Mouse (Mus musculus) liver, postnatal 0 days (tissue): ENCODE results near the gene Tprgl. TPM values are rescaled to one million over a fixed set of nuclear protein-coding genes. Genes with fewer than 3 reads are reported as not detected.

Source experiments
- ATAC-seq: fragments of 200-750 bp; cut with Nextera tagmentation; 2 replicates; pipeline ENCODE4 v1.8.0; 2017; ENCODE audit warnings: mild to moderate bottlenecking, moderate library complexity
- DNase-seq: peaks from one replicate; pipeline ENCODE4 v3.0.0-alpha.2; 2016
- H3K27ac ChIP-seq: fragments of 300-500 bp; sonication (generic); 2 replicates; pipeline ENCODE4 v1.5.1; 2014; ENCODE audit warnings: antibody characterized with exemption, moderate library complexity, mild to moderate bottlenecking, low read depth
- H3K27me3 ChIP-seq: fragments of 300-500 bp; sonication (generic); 2 replicates; pipeline ENCODE4 v1.6.1; 2014; ENCODE audit warnings: low read length, control low read depth, mixed read lengths; ENCODE audit not compliant: insufficient read depth
- H3K36me3 ChIP-seq: fragments of 300-500 bp; sonication (generic); replicated peaks from 2 replicates; pipeline ENCODE4 v1.6.1; 2014; ENCODE audit warnings: mild to moderate bottlenecking, control low read depth, low read length, moderate library complexity, mixed read lengths; ENCODE audit not compliant: insufficient read depth
- H3K4me1 ChIP-seq: fragments of 300-500 bp; sonication (generic); 2 replicates; pipeline ENCODE4 v1.6.1; 2014; ENCODE audit warnings: antibody characterized with exemption, mild to moderate bottlenecking, control low read depth; ENCODE audit not compliant: insufficient read depth
- H3K4me2 ChIP-seq: fragments of 300-500 bp; sonication (generic); 2 replicates; pipeline ENCODE4 v1.6.1; 2014; ENCODE audit warnings: low read depth, mild to moderate bottlenecking, low read length, moderate library complexity, mixed read lengths
- H3K4me3 ChIP-seq: fragments of 300-500 bp; sonication (generic); 2 replicates; pipeline ENCODE4 v1.5.1; 2014; ENCODE audit warnings: low read depth, low read length
- H3K9ac ChIP-seq: fragments of 300-500 bp; sonication (generic); replicated peaks from 2 replicates; pipeline ENCODE4 v1.6.1; 2014; ENCODE audit warnings: mild to moderate bottlenecking, moderate library complexity
- H3K9me3 ChIP-seq: fragments of 300-500 bp; sonication (generic); 2 replicates; pipeline ENCODE4 v1.6.1; 2016; ENCODE audit warnings: mild to moderate bottlenecking, control low read depth, low read length, mixed read lengths
- CTCF ChIP-seq: sonication (generic); IDR thresholded peaks from 2 replicates; pipeline ENCODE4 v1.5.1; 2016; ENCODE audit warnings: antibody characterized with exemption, low read depth
- EP300 ChIP-seq: IDR thresholded peaks from 2 replicates; pipeline ENCODE4 v1.6.1; 2016; ENCODE audit warnings: antibody characterized with exemption, low read depth, mild to moderate bottlenecking
- WGBS: fragments of 180-500 bp; shearing (Covaris S2); extraction: QIAGEN DNeasy Blood & Tissue Kit; methylation state at CpG from one replicate; pipeline ENCODE4 v1.1.7; 2014; ENCODE audit not compliant: insufficient replicate concordance; 5-methylcytosine and 5-hydroxymethylcytosine counted together
- polyA plus RNA-seq: library from polyadenylated mRNA; unstranded; fragments of >200 nt; fragmentation: Nextera tagmentation; extraction: Ambion mirVana; gene quantifications from 2 replicates; pipeline ENCODE4 v1.2.1, GENCODE M21; 2015

The Tprgl gene
- polyA plus RNA-seq, 1 experiment from 2014 or later = 74.4 TPM

- ATAC-seq = no peak
- no peak overlapping the region for H3K27ac ChIP-seq
- 78% methylated on average over 5 of the region's 5 CpGs for WGBS
- no peak overlapping the region for H3K4me3 ChIP-seq
- H3K27me3 ChIP-seq = no peaks in the 10 kb centered on the region
- no peak overlapping the region for H3K9ac ChIP-seq
- H3K4me2 ChIP-seq = no peak overlapping the region
- TF ChIP-seq EP300 (no peak), CTCF (no peak)
- no peak for DNase-seq
- H3K9me3 ChIP-seq = no peaks in the 10 kb centered on the region
- no peaks in the 10 kb centered on the region for H3K36me3 ChIP-seq
- H3K4me1 ChIP-seq = no peaks in the 10 kb centered on the region
These were observed 41.0 kb upstream of the Tprgl start for GRCm38 (mm10) chr4:154201511-154201910.

DNA sequence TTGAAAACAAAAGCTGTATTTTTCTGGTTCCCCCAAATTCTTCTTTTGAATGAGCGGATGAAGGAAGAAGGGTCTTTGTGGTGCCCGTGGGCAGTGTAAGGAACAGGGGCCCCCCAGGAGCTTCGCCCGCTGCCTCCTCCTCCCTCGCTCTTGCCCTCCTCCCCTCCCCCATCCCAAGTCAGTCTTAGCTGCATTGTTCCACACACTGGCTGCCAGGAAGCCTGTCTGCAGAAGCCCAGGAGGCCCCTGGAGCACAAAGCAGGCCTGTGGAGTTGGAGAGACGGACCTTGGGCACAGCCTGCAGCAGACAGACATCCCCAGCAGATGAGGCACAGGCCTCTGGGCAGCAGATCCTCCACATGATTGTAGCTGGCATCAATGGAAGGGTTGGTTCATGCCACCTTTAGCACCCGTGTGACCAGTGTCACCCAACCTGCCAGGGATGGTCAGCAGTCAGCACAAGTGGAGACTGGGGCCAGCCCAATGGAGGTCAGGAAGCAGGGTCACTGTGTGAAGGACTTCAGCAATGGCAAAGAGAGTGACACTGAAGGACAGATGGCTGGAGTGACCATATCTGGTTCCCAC lies 38.0 kb upstream of the Tprgl start:
- DNase-seq = no peak
- 55% methylated on average over 7 of the region's 7 CpGs for WGBS

DNA sequence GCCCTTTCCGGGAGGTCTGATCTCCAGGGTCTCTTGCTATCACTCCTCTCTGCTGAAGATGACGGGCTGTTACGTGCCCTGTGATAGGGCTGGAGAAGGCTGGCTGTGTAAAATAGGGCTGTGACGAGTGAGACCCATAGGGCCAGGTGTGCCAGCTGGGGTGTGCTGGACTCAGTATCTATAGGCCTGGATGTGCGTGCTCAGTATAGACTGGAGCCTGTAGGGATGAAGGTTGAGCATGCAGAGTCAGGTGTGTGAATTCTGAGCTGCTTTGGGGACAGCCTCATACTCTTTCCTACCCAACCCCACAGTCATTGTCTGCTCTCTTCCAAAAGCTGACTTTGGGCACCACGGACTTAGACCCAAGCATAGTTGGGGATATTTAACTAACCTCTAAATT lies 37.5 kb upstream of the Tprgl start:
- no peak for ATAC-seq
- H3K4me2 ChIP-seq = no peak overlapping the region
- H3K4me1 ChIP-seq = no peaks in the 10 kb centered on the region
- no peak for DNase-seq
- no peak overlapping the region for H3K9ac ChIP-seq
- H3K36me3 ChIP-seq = no peaks in the 10 kb centered on the region
- no peak overlapping the region for H3K27ac ChIP-seq
- no peaks in the 10 kb centered on the region for H3K27me3 ChIP-seq
- H3K4me3 ChIP-seq = no peak overlapping the region
- TF ChIP-seq CTCF (no peak), EP300 (no peak)
- WGBS = 82% methylated on average over 6 of the region's 6 CpGs
- H3K9me3 ChIP-seq = no peaks in the 10 kb centered on the region

More for the DNA sequence above, 38.0 kb upstream of the Tprgl start:
- ATAC-seq = no peak
- H3K27me3 ChIP-seq = no peaks in the 10 kb centered on the region
- no peaks in the 10 kb centered on the region for H3K4me1 ChIP-seq
- H3K9ac ChIP-seq = no peak overlapping the region
- no peak for TF ChIP-seq CTCF
- TF ChIP-seq EP300 = no peak
- no peak overlapping the region for H3K4me2 ChIP-seq
- no peak overlapping the region for H3K4me3 ChIP-seq
- no peak overlapping the region for H3K27ac ChIP-seq
- H3K9me3 ChIP-seq = no peaks in the 10 kb centered on the region
- no peaks in the 10 kb centered on the region for H3K36me3 ChIP-seq

- Histone ChIP-seq H3K27me3 (0 out of 2 replicates have a peak, but pooled peaks cover 3% of the 10 kb centered on the region), H3K4me2 (no peak overlapping the region), H3K4me3 (no peak overlapping the region), H3K36me3 (no peaks in the 10 kb centered on the region), H3K9ac (no peak overlapping the region), H3K9me3 (no peaks in the 10 kb centered on the region), H3K27ac (no peak overlapping the region), H3K4me1 (peaks cover 6% of the 10 kb centered on the region; the same call in 1 of the 2 replicates)
- WGBS = 32% methylated on average over 8 of the region's 8 CpGs
- TF ChIP-seq EP300 = no peak
- TF ChIP-seq CTCF = no peak; the same call in 1 of the 2 replicates
- DNase-seq (no peak), ATAC-seq (no peak)
These were observed 28.5 kb upstream of the Tprgl start for GRCm38 (mm10) chr4:154188948-154189347.

DNA sequence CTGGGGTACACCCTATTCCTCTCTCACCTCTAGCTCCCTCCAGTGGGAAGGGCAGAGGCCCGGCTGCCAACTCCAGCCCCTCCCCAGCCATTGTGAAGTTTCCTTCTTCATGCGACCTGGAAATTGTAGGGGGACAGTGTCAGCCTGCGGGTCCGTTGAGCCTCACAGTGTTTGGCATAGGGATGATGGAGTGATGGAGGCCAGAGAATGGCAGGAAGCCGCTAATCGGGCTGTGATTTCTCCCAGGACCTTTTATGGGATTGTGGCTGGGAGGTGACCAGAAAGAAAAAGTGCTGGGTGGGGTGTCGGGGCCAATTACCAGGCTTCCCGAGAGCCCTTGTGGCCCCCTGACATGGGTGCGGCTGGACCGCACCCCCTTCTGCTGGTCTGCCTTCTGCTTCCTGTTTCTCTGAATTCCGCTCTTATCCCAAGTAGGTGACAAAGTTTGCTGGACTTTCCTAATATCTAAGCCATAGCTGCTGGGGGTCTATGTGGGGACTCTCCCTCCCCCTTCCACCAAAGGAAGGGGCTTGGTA lies 25.6 kb upstream of the Tprgl start:
- H3K4me2 ChIP-seq = no peak overlapping the region
- H3K4me1 ChIP-seq = peaks cover 6% of the 10 kb centered on the region; the same call in 1 of the 2 replicates
- H3K36me3 ChIP-seq = no peaks in the 10 kb centered on the region
- DNase-seq (no peak), ATAC-seq (no peak)
- 0 out of 2 replicates have a peak, but pooled peaks cover 3% of the 10 kb centered on the region for H3K27me3 ChIP-seq
- H3K9me3 ChIP-seq = no peaks in the 10 kb centered on the region
- 55% methylated on average over 10 of the region's 11 CpGs for WGBS
- H3K27ac ChIP-seq = no peak overlapping the region
- TF ChIP-seq EP300 (no peak), CTCF (no peak)
- no peak overlapping the region for H3K4me3 ChIP-seq
- no peak overlapping the region for H3K9ac ChIP-seq

DNA sequence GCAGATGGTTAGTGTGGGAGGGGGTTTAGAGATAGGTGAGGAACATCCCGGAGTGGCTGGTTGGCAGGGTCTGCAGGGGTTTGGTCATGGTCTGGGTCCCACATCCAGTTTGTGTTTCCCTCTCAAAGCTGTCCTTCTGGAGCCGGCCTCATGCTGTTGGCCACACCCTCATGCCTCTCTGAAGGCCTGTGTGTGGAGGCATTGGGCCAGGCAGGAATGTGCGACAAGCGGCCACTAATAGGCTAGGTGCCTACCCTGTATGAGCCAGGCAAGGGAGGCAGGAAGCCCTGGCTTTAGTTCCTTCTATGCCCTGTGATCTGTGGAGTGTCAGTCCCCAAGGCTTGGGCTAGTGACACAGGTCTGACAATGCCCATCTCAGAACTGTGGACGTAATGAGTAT lies 24.5 kb upstream of the Tprgl start:
- ATAC-seq (no peak), DNase-seq (no peak)
- H3K4me2 ChIP-seq = no peak overlapping the region
- H3K4me3 ChIP-seq = no peak overlapping the region
- H3K36me3 ChIP-seq = no peaks in the 10 kb centered on the region
- no peak overlapping the region for H3K27ac ChIP-seq
- H3K4me1 ChIP-seq = peaks cover 6% of the 10 kb centered on the region; the same call in 1 of the 2 replicates
- H3K9ac ChIP-seq = no peak overlapping the region
- 59% methylated on average over 5 of the region's 5 CpGs for WGBS
- TF ChIP-seq EP300 = no peak
- no peak for TF ChIP-seq CTCF
- no peaks in the 10 kb centered on the region for H3K9me3 ChIP-seq
- H3K27me3 ChIP-seq = 0 out of 2 replicates have a peak, but pooled peaks cover 3% of the 10 kb centered on the region

GRCm38 (mm10) chr4:154183566-154183965 lies 23.1 kb upstream of the Tprgl start:
- Histone ChIP-seq H3K27me3 (0 out of 2 replicates have a peak, but pooled peaks cover 3% of the 10 kb centered on the region), H3K36me3 (no peaks in the 10 kb centered on the region), H3K4me1 (peaks cover 3% of the 10 kb centered on the region; the same call in 1 of the 2 replicates), H3K4me3 (no peak overlapping the region), H3K9ac (no peak overlapping the region), H3K9me3 (no peaks in the 10 kb centered on the region), H3K27ac (no peak overlapping the region), H3K4me2 (no peak overlapping the region)
- TF ChIP-seq EP300 (no peak), CTCF (no peak)
- WGBS = 59% methylated on average over 5 of the region's 5 CpGs
- ATAC-seq = no peak
- no peak for DNase-seq
